Mouse (Mus musculus) embryonic facial prominence, embryonic 14.5 days (tissue): ENCODE measurements around the gene C2cd3. TPM values are rescaled to one million over a fixed set of nuclear protein-coding genes. Genes with fewer than 3 reads are reported as not detected.
A peak's percentile ranks its signal among the peaks of the same experiment; 100 is the strongest.

Source experiments
- ATAC-seq: fragments of 200-750 bp; cut with Nextera tagmentation; 2 replicates; pipeline ENCODE4 v1.8.0; 2017; ENCODE audit warnings: low read depth, moderate number of reproducible peaks, moderate TSS enrichment
- DNase-seq: peaks from one replicate; pipeline ENCODE4 v3.0.0-alpha.2; 2015; ENCODE audit warnings: low spot score
- H3K27ac ChIP-seq: fragments of 300-500 bp; sonication (generic); replicated peaks from 2 replicates; pipeline ENCODE4 v1.5.1; 2014; ENCODE audit warnings: low read depth, mild to moderate bottlenecking, low read length, moderate library complexity
- H3K27me3 ChIP-seq: fragments of 300-500 bp; sonication (generic); replicated peaks from 2 replicates; pipeline ENCODE4 v1.6.1; 2014; ENCODE audit warnings: low read length; ENCODE audit not compliant: control insufficient read depth, insufficient read depth
- H3K36me3 ChIP-seq: fragments of 300-500 bp; sonication (generic); 2 replicates; pipeline ENCODE4 v1.6.1; 2014; ENCODE audit warnings: low read length, mixed read lengths; ENCODE audit not compliant: control insufficient read depth, insufficient read depth
- H3K4me1 ChIP-seq: fragments of 300-500 bp; sonication (generic); 2 replicates; pipeline ENCODE4 v1.6.1; 2014; ENCODE audit warnings: antibody characterized with exemption, low read length; ENCODE audit not compliant: control insufficient read depth, insufficient read depth
- H3K4me2 ChIP-seq: fragments of 300-500 bp; sonication (generic); 2 replicates; pipeline ENCODE4 v1.6.1; 2014; ENCODE audit warnings: low read depth, mild to moderate bottlenecking, low read length, moderate library complexity, mixed read lengths
- H3K4me3 ChIP-seq: fragments of 300-500 bp; sonication (generic); 2 replicates; pipeline ENCODE4 v1.5.1; 2014; ENCODE audit warnings: low read depth, mild to moderate bottlenecking, low read length
- H3K9ac ChIP-seq: fragments of 300-500 bp; sonication (generic); 2 replicates; pipeline ENCODE4 v1.6.1; 2014; ENCODE audit warnings: low read depth, mild to moderate bottlenecking, low read length, moderate library complexity, mixed read lengths
- H3K9me3 ChIP-seq: fragments of 300-500 bp; sonication (generic); 2 replicates; pipeline ENCODE4 v1.6.1; 2016; ENCODE audit warnings: low read length; ENCODE audit not compliant: control insufficient read depth
- WGBS: fragments of 180-500 bp; shearing (Covaris S2); extraction: QIAGEN DNeasy Blood & Tissue Kit; methylation state at CpG from one replicate; pipeline ENCODE4 v1.1.7; 2014; 5-methylcytosine and 5-hydroxymethylcytosine counted together
- polyA plus RNA-seq: library from polyadenylated mRNA; unstranded; fragments of >200 nt; fragmentation: Nextera tagmentation; extraction: Ambion mirVana; gene quantifications from 2 replicates; pipeline ENCODE4 v1.2.1, GENCODE M21; 2014

C2cd3 gene
- polyA plus RNA-seq, 1 experiment from 2014 or later, result 21.7 TPM

- ATAC-seq (no peak), DNase-seq (no peak)
- no peak overlapping the region for H3K9ac ChIP-seq
- no peaks in the 10 kb centered on the region for H3K27me3 ChIP-seq
- no peak overlapping the region for H3K27ac ChIP-seq
- H3K36me3 ChIP-seq, result peaks cover 15% of the 10 kb centered on the region; the same call in 1 of the 2 replicates
- H3K9me3 ChIP-seq, result no peaks in the 10 kb centered on the region
- H3K4me3 ChIP-seq, result no peak overlapping the region
- no peak overlapping the region for H3K4me2 ChIP-seq
- H3K4me1 ChIP-seq, result peaks cover 19% of the 10 kb centered on the region
Observed at GRCm38 (mm10) chr7:100499465-100499864, 127.4 kb downstream of the C2cd3 start.

GRCm38 (mm10) chr7:100500276-100500977, 128.4 kb downstream of the C2cd3 start:
- DNase-seq, result no peak
- WGBS, result 60% methylated on average over 16 of the region's 16 CpGs
- peaks cover 10% of the 10 kb centered on the region for H3K4me1 ChIP-seq

GRCm38 (mm10) chr7:100501027-100501843, 129.2 kb downstream of the C2cd3 start:
- Histone ChIP-seq H3K4me2 (no peak overlapping the region), H3K9me3 (no peaks in the 10 kb centered on the region), H3K27me3 (no peaks in the 10 kb centered on the region), H3K9ac (0 out of 2 replicates have a peak overlapping the region, but pooled peaks have one; percentile 2), H3K4me1 (0 out of 2 replicates have a peak, but pooled peaks cover 2% of the 10 kb centered on the region), H3K4me3 (no peak overlapping the region), H3K36me3 (peaks cover 15% of the 10 kb centered on the region; the same call in 1 of the 2 replicates), H3K27ac (no peak overlapping the region)
- ATAC-seq, result peak; percentile 13; the same call in 1 of the 2 replicates
- 58% methylated on average over 6 of the region's 6 CpGs for WGBS
- no peak for DNase-seq

More at GRCm38 (mm10) chr7:100500276-100500977, 128.4 kb downstream of the C2cd3 start:
- no peak overlapping the region for H3K4me3 ChIP-seq
- 0 out of 2 replicates have a peak overlapping the region, but pooled peaks have one; percentile 2 for H3K9ac ChIP-seq
- H3K27ac ChIP-seq, result no peak overlapping the region
- H3K9me3 ChIP-seq, result no peaks in the 10 kb centered on the region
- no peaks in the 10 kb centered on the region for H3K27me3 ChIP-seq
- peaks cover 15% of the 10 kb centered on the region; the same call in 1 of the 2 replicates for H3K36me3 ChIP-seq
- ATAC-seq, result no peak
- no peak overlapping the region for H3K4me2 ChIP-seq

GRCm38 (mm10) chr7:100501844-100502373, 129.9 kb downstream of the C2cd3 start:
- H3K9ac ChIP-seq, result no peak overlapping the region
- no peaks in the 10 kb centered on the region for H3K9me3 ChIP-seq
- WGBS, result 41% methylated on average over 2 of the region's 2 CpGs
- ATAC-seq (no peak), DNase-seq (no peak)
- H3K4me2 ChIP-seq, result no peak overlapping the region
- H3K27ac ChIP-seq, result no peak overlapping the region
- H3K27me3 ChIP-seq, result no peaks in the 10 kb centered on the region
- H3K36me3 ChIP-seq, result peaks cover 15% of the 10 kb centered on the region; the same call in 1 of the 2 replicates
- H3K4me1 ChIP-seq, result no peaks in the 10 kb centered on the region
- H3K4me3 ChIP-seq, result no peak overlapping the region

- Histone ChIP-seq H3K4me1 (no peaks in the 10 kb centered on the region), H3K4me3 (no peak overlapping the region), H3K27ac (no peak overlapping the region), H3K36me3 (peaks cover 15% of the 10 kb centered on the region; the same call in 1 of the 2 replicates), H3K4me2 (no peak overlapping the region), H3K9ac (no peak overlapping the region), H3K27me3 (no peaks in the 10 kb centered on the region), H3K9me3 (no peaks in the 10 kb centered on the region)
- ATAC-seq (no peak), DNase-seq (no peak)
- WGBS, result 77% methylated on average over 7 of the region's 7 CpGs
Observed at GRCm38 (mm10) chr7:100502374-100502922, 130.4 kb downstream of the C2cd3 start.

- Histone ChIP-seq H3K27ac (no peak overlapping the region), H3K9ac (no peak overlapping the region), H3K4me2 (no peak overlapping the region), H3K4me3 (no peak overlapping the region), H3K4me1 (no peaks in the 10 kb centered on the region), H3K9me3 (no peaks in the 10 kb centered on the region), H3K27me3 (no peaks in the 10 kb centered on the region), H3K36me3 (peaks cover 15% of the 10 kb centered on the region; the same call in 1 of the 2 replicates)
- DNase-seq (no peak), ATAC-seq (no peak)
- 85% methylated on average over 5 of the region's 5 CpGs for WGBS
Observed at GRCm38 (mm10) chr7:100503076-100503475, 131.0 kb downstream of the C2cd3 start.

GRCm38 (mm10) chr7:100504740-100505487, 132.9 kb downstream of the C2cd3 start:
- Histone ChIP-seq H3K27me3 (no peaks in the 10 kb centered on the region), H3K36me3 (no peaks in the 10 kb centered on the region), H3K9ac (no peak overlapping the region), H3K4me3 (no peak overlapping the region), H3K27ac (no peak overlapping the region), H3K9me3 (no peaks in the 10 kb centered on the region), H3K4me2 (no peak overlapping the region), H3K4me1 (no peaks in the 10 kb centered on the region)
- DNase-seq (no peak), ATAC-seq (no peak)
- WGBS, result 79% methylated on average over 13 of the region's 13 CpGs

GRCm38 (mm10) chr7:100506494-100506893, 134.5 kb downstream of the C2cd3 start:
- Histone ChIP-seq H3K4me2 (no peak overlapping the region), H3K9me3 (no peaks in the 10 kb centered on the region), H3K4me1 (no peaks in the 10 kb centered on the region), H3K36me3 (no peaks in the 10 kb centered on the region), H3K9ac (no peak overlapping the region), H3K4me3 (no peak overlapping the region), H3K27me3 (no peaks in the 10 kb centered on the region), H3K27ac (no peak overlapping the region)
- no peak for ATAC-seq
- DNase-seq, result no peak
- 71% methylated on average over 4 of the region's 4 CpGs for WGBS
